Mouse (Mus musculus): Measurements from ENCODE around the gene Rasl12. TPM values are rescaled to one million over a fixed set of nuclear protein-coding genes. Genes with fewer than 3 reads are reported as not detected.

The Rasl12 gene
- 3.7 TPM for polyA plus RNA-seq (2015; fragmentation: Illumina TruSeq; extraction: RNeasy Lipid Tissue Mini Kit (QIAGEN cat#74804); ENCODE audit: insufficient read depth, low replicate concordance)

GRCm38 (mm10) chr9:65398279-65398678, at the start of gene Rasl12:
TSS of gene Rasl12 (plus strand) at chr9:65398506.

DNA sequence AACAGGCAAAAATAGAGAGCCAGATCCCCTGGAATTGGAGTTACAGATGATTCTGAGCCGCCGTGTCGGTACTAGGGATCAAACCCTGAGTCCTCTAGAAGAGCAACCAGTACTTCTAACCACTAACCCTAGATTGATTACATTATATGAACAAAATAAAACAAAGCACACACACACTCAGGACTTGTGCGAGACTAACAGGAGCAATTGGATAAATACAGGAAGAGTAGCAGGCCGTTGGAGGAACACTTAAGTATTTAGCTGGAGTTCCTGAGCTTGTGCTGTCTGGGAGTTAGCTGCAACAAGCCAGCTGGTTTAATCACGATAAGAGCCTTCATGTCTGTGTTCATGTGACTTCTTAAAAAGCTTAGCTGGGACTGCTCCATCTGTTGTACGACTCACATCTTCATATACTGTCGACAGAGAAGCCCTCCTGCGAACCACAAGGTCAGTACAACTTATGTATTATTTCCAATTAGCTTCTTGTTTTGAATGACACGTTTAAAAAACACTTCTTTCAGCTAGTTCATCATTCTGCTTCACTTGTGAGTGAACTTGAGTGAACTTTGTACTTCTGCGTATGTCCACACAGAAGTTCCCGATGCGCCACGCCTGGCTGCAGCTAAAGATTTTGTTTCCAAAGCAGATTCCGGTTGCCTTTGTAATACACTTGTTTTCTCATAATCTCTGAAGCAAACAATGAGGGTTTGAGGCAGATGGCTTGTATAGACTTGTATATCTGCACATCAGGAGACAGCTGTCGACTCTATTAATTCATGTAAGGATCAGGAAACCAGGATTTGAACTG, 37.5 kb upstream of the Rasl12 start, which contains the start of gene Ubap1l:
Ubap1l (plus strand) TSS at position 401 of the 808 bp plus-strand sequence.

GRCm38 (mm10) chr9:65391613-65391964, 6.7 kb upstream of the Rasl12 start, which contains the start of gene Kbtbd13:
TSS of gene Kbtbd13 (minus strand) at chr9:65391652.

DNA sequence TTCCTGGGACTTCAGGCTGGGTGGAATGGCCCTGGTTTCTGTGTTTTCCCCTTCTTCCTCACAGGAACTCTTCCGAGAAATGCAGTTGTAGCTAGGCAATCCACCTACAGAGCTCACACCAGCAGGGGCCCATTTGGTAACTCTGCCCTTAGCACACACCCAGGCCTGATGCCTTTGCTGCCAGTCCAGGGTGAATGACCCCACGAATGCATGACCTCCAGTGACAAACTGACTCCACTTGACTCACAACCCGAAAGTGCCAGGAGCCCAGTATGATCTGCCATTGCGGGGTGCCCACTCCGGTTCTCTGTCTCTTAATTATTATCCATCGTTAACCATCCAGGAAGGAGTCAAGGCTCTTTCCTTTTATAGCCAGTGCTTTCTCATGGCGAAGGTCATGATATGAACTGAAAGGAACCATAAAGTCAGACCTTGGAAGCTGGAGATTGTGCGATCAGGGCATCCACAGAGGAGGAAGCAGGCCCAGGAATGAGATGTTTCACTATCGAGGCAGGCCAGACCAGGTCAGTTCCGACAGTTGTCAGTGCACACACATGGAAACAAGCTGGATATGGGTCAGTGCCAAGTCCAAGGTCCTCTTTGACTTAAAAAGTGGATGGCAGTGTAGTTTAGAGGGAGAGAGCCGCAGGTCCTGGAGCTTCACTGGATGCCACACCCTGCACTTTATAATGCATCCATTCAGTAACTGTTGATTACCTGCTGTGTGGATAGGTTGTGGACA, 24.6 kb downstream of the Rasl12 start, which contains the start of gene Slc51b:
Slc51b (minus strand) TSS at position 196 of the 742 bp plus-strand sequence.

GRCm38 (mm10) chr9:65435671-65436301, 37.5 kb downstream of the Rasl12 start, which contains the start of gene Mtfmt:
TSS of gene Mtfmt (plus strand) at chr9:65435782.

GRCm38 (mm10) chr9:65460732-65461442, 62.6 kb downstream of the Rasl12 start, which contains the start of gene Spg21:
TSS of gene Spg21 (plus strand) at chr9:65460947.

Other genes starting within 250 kb of the Rasl12 start
- 6.8 TPM for gene Parp16, start 203.2 kb upstream of the Rasl12 start, polyA plus RNA-seq (2015; fragmentation: Illumina TruSeq; extraction: RNeasy Lipid Tissue Mini Kit (QIAGEN cat#74804); ENCODE audit: insufficient read depth, low replicate concordance)
- gene Cilp, start 133.3 kb upstream of the Rasl12 start, polyA plus RNA-seq (2015; fragmentation: Illumina TruSeq; extraction: RNeasy Lipid Tissue Mini Kit (QIAGEN cat#74804); ENCODE audit: insufficient read depth, low replicate concordance): 10.2 TPM
- 33.0 TPM for gene Clpx, start 104.2 kb upstream of the Rasl12 start, polyA plus RNA-seq (2015; fragmentation: Illumina TruSeq; extraction: RNeasy Lipid Tissue Mini Kit (QIAGEN cat#74804); ENCODE audit: insufficient read depth, low replicate concordance)
- 26.4 TPM for gene Pdcd7, start 52.4 kb upstream of the Rasl12 start, polyA plus RNA-seq (2015; fragmentation: Illumina TruSeq; extraction: RNeasy Lipid Tissue Mini Kit (QIAGEN cat#74804); ENCODE audit: insufficient read depth, low replicate concordance)
- 0.33 TPM for gene Ubap1l, start 37.5 kb upstream of the Rasl12 start, polyA plus RNA-seq (2015; fragmentation: Illumina TruSeq; extraction: RNeasy Lipid Tissue Mini Kit (QIAGEN cat#74804); ENCODE audit: insufficient read depth, low replicate concordance)
- not detected for gene Kbtbd13, start 6.9 kb upstream of the Rasl12 start, polyA plus RNA-seq (2015; fragmentation: Illumina TruSeq; extraction: RNeasy Lipid Tissue Mini Kit (QIAGEN cat#74804); ENCODE audit: insufficient read depth, low replicate concordance)
- gene Slc51b, start 24.4 kb downstream of the Rasl12 start, polyA plus RNA-seq (2015; fragmentation: Illumina TruSeq; extraction: RNeasy Lipid Tissue Mini Kit (QIAGEN cat#74804); ENCODE audit: insufficient read depth, low replicate concordance): not detected
- 37.4 TPM for gene Mtfmt, start 37.3 kb downstream of the Rasl12 start, polyA plus RNA-seq (2015; fragmentation: Illumina TruSeq; extraction: RNeasy Lipid Tissue Mini Kit (QIAGEN cat#74804); ENCODE audit: insufficient read depth, low replicate concordance)
- 81.7 TPM for gene Spg21, start 62.4 kb downstream of the Rasl12 start, polyA plus RNA-seq (2015; fragmentation: Illumina TruSeq; extraction: RNeasy Lipid Tissue Mini Kit (QIAGEN cat#74804); ENCODE audit: insufficient read depth, low replicate concordance)
- not detected for gene Ankdd1a, start 121.7 kb downstream of the Rasl12 start, polyA plus RNA-seq (2015; fragmentation: Illumina TruSeq; extraction: RNeasy Lipid Tissue Mini Kit (QIAGEN cat#74804); ENCODE audit: insufficient read depth, low replicate concordance)
- 46.8 TPM for gene Plekho2, start 181.5 kb downstream of the Rasl12 start, polyA plus RNA-seq (2015; fragmentation: Illumina TruSeq; extraction: RNeasy Lipid Tissue Mini Kit (QIAGEN cat#74804); ENCODE audit: insufficient read depth, low replicate concordance)
- 2.4 TPM for gene Pif1, start 188.7 kb downstream of the Rasl12 start, polyA plus RNA-seq (2015; fragmentation: Illumina TruSeq; extraction: RNeasy Lipid Tissue Mini Kit (QIAGEN cat#74804); ENCODE audit: insufficient read depth, low replicate concordance)
- 3.7 TPM for gene Rbpms2, start 231.1 kb downstream of the Rasl12 start, polyA plus RNA-seq (2015; fragmentation: Illumina TruSeq; extraction: RNeasy Lipid Tissue Mini Kit (QIAGEN cat#74804); ENCODE audit: insufficient read depth, low replicate concordance)